Mouse (Mus musculus) CD4-positive, CD25-positive, alpha-beta regulatory T cell, adult 4 months (primary cell): ENCODE results near the gene Cpt1a. TPM values are rescaled to one million over a fixed set of nuclear protein-coding genes. Genes with fewer than 3 reads are reported as not detected.

ENCODE experiments used
- ATAC-seq: one replicate; pipeline ENCODE4 v1.8.0; 2017
- polyA plus RNA-seq, 2 experiments: library from polyadenylated mRNA; unstranded; fragments of 100-300 nt; shearing (Covaris generic); gene quantifications; one replicate each; pipeline ENCODE4 v1.2.1; 2017

Cpt1a gene
- polyA plus RNA-seq, 2 experiments from 2014 or later: 17.1 to 31.7 TPM

DNA sequence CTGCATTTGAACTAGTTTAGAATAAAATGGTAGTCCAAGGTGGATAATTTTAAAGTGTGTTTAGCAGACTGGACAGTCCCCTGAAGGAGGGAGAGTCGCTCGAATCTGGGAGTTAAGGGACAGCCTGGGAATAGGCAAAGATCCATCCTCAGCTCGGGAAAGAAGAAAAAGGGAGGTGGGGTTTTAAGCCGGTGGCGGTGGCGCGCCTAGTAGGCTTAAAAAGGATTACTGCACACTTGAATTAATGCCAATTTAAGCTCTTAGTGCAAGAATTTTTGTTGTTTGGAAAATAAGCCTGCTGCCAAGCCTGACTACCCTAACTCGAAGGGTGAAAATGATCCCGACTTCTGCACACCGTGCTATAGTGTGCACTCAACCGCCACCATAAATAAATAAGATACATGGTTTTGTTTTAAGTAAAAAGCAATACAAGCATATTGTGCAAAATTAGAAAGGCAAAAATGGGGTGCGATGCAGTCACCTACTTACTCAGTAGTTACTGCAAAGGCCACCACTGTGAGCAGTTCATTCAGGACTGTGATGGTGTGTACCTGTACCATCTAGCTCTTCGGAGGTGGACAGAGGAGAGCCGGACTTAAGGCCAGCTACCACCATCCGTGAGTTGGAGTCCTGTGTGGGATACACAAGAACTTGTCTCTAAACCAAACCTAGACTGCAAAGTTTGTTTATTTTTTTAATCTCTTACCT, 3.8 kb downstream of the Cpt1a start:
- ATAC-seq: no peak

DNA sequence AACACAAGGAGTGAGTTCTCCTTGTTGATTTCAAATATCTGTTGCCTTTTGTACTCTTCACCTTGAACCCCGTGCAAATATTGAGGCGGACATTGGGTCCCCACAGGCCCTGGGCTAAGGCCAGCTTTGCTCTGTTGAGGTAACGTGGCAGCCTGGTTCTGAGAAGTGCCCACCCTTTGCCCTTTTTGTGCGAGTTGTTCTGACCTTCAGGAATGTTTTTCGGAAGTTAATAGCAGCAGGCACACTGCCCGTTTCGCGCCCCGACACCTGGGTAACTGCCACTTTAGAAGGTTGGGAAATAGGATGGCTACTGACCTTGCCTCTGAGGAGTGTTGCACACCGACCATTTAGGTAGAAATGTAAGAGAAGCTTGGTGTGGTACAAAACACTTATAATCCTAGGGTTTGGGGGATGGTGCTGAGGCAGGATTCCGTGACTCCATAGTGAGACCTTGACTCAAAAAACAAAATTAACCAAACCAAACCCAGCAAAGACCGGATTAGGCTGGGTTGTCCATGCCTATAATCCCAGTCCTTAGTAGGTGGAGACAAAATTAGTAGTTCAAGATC, 4.4 kb downstream of the Cpt1a start:
- no peak for ATAC-seq

DNA sequence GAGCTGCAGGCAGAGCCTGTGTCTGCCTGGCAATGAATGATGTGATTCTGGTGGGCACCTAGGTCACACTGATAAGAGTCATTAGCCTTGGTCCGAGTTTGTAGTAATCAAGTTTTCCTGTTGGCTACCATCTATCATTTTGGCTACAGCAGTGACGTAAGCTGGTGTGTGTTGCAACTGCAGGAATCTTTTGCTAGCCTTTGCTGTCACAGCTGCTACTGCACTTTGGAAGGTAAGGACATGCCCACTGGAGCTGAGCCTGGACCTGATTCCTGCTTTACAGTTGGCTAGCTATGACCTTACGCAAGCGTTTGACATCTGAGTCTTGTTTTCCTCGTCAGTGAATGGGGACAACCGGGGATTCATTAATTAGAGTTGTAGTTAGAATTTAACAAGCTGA, 11.1 kb downstream of the Cpt1a start:
- ATAC-seq: no peak

DNA sequence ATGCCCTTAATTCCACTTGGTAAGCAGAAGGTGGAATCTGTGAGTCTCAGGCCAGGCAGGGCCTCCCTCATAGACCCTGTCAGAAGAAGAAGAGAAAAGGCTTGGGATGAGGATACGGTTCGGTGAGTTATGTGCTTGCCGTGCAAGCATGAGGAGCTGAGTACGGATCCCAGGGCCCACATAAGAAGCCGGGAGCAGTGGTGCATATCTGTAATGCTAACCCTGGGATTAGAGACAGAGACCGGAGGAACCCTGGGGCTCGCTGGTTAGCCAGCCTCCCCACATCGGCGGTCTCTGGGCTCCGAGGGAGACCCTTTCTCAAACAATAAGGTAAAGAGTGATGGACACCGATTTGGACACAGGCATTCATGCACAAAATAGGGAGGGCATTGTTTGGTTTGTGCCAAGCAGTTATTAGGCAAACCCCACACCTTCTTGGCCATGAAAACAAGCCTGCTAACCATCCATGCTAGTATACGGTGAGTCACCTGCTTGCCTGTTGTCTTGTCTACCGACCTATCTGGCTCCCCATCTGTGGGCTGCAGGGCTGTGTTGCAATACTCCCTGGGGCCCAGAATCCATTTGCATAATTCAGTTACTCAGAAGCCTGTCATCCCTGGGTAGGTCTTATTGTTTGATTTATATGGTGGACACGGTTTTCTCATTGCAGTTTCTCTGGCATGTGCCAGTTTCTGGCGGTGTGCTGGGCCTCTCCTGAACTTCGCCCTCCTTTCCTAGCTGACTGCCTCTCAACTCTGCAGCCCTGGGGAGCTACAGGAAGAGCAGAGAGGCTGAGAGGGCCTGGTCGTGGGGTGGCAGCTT, 11.8 kb downstream of the Cpt1a start:
- ATAC-seq: no peak

DNA sequence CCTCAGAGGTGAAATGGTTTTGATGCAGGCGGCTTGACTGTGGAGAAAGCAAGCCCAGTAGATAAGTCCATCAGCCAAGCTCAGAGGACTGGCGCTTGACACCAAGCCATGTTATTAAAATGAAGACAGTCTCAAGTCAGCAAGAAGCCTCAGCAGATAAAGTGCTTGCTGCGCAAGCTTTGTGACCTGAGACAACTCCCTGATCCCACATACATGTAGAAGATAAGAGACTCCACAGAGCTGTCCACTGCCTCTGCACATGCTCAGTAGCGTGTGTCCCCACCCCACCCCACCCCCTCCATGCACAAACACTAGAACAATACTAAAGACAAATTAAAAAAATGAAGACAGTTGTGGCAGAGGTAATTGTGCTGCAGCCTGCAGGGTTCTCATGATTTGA, 12.4 kb downstream of the Cpt1a start:
- ATAC-seq: no peak

DNA sequence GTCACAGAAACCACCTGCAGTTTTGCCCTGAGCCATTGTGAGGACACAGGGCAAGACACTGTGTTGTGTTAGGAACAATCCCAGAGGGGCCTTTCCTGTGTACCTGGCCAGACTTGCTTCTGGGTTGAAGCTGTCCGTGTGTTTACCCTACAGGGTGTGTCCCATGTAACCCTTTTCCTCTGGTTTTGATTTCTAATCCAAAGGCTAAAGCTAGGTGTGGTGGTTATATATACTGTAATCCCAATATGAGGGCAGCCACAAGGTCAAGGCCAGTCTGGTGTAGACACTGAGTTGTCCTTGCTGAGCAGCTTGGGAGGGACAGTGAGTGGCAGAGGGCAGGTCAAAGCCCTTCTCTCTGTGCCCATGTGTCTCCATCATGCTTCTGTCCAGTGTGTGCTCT, 13.8 kb downstream of the Cpt1a start:
- no peak for ATAC-seq

DNA sequence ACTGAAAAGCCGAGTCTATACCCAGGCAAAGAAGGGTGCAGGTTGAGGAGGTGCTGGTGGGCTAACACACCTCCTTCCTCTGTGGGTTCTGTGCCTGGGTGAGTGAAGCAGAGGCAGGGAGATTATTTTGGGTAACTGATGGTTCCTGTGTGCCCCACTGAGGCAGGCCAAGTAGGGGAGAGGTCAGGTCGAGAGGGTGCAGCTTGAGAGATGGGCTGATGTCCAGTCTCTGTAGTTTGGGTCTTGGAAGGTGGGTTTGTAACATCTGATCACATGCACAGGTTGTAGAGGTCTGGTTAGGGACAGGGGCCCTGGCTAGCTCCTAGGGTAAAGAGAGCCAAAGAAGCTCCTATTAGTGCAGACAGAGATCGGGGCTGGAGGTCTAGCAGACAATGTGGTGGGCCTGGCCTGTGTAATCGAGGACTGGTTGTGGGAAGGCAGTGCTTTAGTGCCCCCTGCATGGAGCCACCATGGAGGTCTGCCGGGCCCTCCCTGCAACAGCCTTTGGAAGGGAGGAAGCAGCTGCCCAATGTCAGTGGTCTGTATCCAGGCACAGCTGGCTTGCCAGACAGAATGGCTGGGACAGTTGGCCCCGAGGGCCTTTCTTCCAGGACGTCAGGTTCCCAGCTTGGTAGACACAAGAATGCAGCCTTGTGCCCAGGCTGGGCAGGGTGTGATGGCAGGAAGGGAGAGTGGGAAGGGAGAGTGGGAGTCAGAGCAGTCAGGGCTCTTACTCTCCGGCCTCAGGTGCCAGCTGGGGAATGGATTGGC, 14.5 kb downstream of the Cpt1a start:
- no peak for ATAC-seq

DNA sequence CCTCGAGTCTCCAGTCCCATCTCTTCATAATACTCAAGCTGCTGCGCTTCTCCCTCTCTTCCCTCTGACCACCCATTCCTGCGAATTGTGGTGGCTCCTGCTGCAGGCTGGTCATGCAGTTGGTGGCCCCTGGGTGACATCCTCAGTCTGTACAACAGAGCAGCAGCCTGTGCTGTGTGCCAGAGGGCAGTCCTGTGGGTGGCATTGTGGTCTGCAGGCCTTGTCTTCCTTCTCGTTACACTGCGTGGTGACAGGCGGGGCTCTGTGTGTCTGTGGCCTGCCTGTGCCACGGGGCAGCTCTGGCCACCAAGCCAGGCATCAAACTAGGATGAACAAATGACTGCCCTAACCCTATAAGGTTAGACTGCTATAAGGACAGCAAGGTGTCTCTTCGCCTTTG, 17.1 kb downstream of the Cpt1a start:
- ATAC-seq: no peak

DNA sequence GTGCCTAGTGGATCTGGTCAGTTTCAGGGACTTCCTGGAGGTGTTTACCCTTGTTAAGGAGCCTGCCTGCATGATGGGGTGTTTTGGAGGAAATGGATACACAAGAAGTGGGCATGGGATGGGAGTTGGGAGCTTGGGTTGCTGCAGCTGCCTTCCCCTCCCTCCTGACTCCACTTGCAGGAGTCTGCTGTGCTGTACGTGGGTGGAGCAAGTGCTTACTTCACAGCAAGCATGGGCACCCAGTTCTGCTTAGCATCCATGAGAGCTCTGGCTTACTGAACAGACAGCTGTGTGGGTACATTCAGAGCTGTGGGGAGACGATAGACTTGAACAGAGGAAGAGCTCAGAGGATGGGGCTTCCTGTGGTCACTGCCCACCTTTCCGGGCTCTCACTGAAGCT, 18.9 kb downstream of the Cpt1a start:
- ATAC-seq: no peak

DNA sequence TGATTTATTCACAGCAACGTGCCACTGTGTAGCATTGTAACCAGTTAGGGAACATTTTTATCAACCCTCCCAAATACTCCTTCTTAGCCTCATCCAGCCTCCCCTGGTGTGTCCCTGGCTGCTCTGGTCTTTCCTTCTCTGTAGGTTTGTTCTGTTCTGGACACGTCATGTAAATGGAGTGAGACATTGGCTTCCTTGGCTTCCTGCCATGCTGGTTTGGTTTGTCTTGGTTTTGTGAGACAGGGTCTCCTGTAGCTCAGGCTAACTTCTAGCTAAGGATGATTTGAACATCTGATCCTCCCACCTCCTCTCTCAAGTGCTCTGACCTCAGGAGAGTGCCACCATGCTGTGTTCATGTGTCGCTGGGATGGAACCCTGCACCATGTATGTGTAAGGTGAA, 21.8 kb downstream of the Cpt1a start:
- no peak for ATAC-seq

DNA sequence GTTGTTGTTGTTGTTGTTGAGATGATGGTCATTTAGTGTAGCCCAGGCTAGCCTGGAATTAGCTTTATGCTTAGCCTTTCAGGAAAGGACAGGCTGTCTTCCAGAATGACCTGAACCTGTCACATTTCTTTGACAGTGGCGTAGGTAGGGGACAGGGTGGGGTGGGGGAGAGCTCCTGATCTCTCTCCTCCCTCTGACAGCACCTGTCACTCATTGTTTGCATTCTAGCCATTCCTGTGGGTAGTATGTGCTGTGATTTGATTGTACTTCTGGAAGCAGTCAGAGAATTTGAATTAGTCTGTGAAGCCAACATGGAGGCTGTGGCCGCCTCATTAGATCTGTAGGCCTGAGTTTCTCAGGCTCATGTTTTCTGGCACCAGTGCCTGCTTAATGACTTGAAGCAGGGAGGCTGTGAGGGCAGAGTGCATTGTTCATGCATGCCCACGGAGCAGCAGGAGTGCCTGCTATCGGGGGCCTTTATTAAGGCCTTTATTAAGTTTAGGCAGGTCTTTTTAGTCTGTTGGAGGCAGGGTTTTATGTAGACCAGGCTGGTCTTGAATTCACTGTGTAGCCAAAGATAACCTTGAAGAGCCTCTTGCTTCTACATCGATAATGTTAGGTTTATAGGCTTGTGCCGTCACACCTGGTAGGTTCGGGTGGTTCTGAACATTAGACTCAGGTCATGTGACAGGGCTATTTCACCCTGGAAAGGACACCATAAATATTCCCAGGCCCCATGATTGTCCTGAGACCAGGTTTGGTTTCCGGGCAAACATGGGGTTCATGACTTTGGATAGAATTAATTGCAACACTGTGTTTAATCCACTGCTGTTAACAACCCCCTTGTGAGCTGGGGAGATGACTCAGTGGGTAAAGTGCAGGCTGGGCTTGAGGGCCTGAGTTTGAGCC, 22.8 kb downstream of the Cpt1a start:
- ATAC-seq: no peak

DNA sequence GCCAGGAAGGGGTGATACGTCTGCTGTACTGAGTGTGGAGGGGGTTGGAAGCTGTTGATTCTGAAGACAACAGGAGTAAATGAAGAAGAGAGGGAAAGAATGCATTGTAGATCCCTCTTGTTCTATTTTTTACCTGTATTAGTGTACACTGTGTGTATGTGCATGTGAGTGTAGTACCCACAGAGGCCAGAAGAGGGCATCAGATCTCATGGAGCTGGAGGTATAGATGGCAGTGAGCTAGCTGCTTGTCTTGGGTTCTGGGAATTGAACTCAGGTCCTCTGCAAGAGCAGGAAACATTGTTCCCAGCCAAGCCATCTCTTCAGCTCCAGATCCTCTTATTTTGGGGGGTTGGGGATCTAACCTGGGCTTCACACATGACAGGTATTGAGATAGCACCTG, 25.6 kb downstream of the Cpt1a start:
- ATAC-seq: no peak

DNA sequence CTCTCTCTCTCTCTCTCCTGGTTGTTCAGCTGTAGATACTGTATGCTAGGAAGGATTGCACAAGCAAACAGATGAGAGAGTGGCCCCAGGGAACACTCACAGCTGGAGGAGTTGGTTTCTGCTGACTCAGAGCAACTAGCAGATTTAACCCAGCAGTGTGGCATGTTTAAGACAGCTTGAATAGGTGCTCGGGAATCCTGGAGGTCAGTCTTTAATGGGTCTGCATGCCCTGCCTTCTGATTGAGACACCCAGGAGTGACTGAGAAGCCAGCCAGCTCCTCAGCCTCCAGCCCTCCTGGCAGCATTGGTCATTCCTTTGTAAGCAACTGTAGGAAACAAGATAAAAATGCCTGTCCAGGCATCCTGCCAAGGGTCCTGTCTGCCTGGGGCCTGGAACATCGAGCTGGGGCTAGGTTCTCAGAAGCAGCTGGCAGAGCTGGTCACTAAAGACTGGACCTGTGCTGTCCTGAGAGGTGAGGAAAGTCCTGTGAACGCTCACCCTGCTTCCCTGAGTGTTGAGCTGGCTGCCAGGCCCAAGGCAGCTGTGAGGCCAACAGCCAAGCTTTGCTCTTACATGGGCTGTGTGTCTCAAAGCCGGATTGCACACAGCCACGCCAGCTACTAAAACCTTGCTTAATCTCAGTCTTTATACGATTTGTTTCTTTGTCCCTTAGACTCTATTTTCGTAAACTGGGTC, 31.4 kb downstream of the Cpt1a start:
- ATAC-seq: no peak

DNA sequence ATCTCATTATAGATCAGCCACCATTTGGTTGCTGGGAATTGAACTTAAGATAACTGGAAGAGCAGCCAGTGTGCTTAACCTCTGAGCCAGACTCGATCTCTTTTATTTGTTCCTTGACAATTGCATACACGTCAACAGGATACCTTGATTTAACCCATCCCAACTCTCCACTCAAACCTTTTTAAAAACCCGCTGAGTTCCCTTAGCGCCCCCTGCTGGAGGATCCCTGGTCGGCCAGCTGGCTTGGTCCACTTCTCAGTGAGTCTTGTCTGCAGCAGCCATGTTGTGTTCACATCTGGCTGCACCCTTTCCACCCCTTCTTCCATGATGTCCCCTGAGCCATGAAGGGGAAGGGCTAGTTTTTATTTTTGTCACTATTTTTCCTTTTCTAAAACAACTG, 33.0 kb downstream of the Cpt1a start:
- ATAC-seq: no peak

DNA sequence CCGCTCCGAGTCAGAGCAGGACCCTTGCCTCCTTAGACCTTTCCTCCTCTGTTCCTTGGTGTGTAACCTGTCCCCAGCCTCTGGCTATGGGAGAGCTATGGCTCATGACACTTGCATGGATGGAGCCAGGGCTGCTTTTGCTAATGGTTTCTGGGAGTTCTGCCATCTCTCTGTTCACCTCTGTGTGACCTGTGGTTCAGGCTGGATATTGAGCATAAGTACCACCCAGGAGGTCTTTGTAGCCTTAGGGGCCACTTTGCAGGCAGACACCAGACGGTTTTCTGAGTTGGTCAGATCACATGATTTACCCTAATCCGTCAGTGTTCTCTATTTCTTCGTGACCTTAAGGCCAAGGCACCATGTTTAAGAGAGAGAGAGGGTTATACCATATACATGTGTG, 34.4 kb downstream of the Cpt1a start:
- ATAC-seq: no peak

DNA sequence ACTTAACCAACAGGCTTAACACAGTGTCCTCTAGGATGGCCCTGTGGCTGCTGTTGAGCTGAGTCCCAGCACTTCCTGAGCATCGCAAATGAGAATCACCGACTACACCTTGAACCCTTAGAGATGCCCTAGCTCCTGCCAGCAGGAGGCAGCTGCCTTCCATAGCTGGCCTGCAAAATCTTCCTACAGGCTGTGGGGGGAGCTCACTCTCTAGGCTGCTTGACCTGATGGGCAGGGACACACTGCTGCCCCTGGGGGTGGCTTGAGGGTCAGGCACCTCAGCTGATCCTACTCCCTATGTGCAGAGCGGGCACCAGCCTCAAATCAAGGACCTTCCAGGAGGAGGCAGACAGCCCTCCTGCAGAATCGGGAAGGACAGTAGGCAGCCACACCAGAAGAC, 35.5 kb downstream of the Cpt1a start:
- ATAC-seq: no peak

DNA sequence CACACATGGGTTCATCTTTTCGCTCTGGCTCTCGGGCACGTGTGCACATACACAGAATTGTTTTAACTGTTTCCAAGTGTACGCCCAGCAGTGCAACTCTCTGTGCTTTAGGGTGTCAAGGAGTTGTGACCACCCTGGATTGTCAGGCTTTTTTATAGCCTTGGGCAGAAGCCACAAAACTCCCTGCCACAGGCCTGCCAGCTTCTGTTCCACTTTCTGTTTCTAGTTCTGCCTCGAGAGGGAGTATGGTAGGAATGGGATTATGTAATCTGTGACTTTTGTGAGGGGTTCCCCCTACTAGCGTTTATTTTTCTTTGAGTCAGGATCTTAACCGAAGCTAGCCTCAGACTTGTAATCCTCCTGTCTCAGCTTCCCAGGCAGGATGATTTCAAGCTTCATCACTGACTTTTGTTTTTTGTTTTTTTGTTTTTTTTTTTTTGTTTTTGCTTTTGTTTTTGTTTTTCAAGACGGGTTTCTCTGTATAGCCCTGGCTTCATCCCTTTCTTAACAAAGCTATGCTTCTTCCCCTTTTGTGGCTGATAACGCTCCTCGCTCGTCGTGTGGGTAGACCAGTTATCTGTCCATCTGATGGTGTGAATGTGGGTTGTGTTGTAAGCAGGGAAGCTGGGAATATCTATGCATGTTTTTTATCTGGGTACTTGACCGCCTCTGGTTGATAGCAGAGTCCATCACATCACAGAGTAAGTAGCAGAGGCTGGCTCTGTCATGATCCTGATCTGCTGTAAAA, 37.9 kb downstream of the Cpt1a start:
- no peak for ATAC-seq

DNA sequence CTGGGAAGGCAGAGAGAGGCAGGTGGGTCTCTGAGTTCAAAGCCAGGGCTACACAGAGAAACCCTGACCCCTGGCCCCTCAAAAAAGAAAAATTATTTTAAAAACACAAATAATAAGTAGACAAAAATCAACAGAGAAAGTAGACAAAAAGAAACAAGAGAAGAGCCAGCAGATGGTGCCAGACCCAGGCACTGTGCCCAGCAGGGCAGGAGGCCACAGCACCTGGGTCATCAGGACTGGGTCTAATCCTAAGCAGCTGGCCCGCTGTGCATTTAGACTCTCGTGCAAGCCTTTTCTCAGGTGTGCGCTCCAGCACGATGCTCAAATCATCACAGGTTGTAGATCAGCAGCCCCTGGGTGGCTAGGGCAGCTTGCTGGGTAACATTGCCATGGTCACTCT, 41.4 kb downstream of the Cpt1a start:
- ATAC-seq: no peak

DNA sequence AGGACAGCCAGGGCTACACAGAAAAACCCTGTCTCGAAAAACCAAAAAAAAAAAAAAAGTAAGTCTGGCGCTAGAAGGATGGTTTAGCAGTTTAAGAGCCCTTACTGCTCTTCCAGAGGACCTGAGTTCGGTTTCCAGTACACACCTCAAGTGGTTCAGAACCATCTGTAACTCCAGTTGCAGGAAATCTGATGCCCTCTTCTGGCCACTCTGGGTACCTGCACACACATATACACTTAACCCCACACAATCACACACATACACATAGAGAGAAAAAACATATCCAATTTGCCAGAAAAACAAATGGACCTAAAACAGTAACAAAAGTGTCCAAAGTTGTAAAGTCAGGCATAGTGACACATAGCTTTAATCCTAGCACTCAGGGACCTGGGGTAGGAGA, 43.0 kb downstream of the Cpt1a start:
- ATAC-seq: no peak

DNA sequence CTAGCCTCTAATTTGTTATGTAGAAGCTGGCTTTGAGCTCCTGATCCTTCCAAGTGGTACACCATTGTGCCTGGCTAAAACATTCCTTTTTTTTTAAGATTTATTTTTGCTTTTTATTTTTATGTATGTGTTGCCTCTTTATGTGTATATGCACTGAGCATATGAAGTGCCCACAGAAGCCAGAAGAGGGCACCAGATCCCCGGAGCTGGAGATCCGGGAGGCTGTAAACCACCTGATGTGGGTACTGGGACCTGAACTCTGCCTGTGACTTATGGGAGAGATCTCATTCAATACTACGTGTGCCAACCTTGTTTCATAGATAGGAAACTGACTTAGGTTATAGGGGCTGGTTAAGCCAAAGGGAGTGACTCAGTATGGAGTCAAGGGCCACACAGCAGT, 46.1 kb downstream of the Cpt1a start:
- ATAC-seq: no peak

DNA sequence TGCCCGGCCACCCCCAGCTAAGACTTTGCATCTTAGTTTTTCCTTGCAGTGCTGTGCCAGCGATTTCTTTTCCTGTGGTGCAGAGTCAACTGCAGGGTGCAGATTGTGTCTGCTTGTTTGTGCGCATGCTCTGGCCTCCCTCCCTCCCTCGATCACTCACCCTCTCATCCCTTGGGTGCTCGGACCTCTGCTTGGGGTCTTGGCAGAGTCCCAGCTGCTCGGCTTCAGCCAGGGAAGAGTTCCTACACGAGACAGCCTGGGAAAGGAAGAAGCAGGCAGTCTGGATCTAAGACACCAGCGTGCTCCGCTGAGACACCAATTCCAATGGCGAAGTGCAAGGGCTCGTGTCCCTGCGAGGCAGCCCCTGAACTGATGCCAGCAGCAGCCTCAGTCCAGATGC, 51.2 kb downstream of the Cpt1a start:
- no peak for ATAC-seq
